8 mouse cellular contexts compared by ENCODE assay signal in the genomic region with DNA sequence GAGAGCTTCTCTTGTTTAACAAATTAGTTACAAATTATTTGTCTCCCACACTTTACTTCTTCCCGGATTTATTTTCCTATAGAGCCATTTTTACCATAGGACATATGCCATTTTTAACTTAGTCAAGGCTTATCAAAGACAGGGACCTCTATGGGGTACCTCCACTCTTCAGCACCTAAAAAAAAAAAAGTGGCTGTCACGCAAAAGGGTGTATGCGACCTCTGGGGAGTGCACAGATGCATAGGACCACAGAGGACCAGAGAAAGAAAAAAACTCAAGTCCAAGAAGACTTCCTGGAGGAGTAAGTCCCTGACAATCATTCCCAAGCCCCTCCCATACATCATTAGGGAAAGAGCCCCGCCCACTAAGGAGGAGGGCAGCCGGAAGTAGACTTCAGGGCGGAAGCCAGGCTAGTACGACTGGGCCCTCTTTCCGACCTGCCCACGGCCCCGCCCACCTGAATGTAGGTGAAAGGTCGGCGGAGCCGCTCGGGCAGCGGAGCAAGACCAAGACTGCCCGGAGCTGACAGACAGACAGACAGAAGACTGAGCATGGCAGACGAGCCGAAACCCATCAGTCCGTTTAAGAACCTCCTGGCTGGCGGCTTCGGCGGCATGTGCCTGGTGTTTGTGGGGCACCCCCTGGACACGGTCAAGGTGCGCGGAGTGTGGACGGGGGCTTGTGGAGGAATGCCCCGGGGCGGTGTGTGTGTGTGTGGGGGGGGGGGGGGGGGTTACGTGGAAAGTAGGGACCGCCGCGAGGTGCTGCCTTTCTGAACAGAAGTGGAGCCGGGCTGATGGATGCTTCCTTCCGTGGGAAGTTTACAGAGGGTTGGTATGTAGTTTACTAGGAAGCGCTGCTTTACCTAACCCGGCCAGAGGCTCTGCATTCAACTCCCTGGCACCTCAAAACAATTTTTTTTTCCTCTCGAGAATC. TPM values are rescaled to one million over a fixed set of nuclear protein-coding genes. Genes with fewer than 3 reads are reported as not detected.
DNase-seq lines count a peak whose midpoint lies in the region; ATAC-seq lines count a peak whose summit lies in the region.

Slc25a20 (plus strand) TSS at position 412 of the 936 bp plus-strand sequence.

- WGBS in intestine, embryonic 14.5 days = 4% methylated on average over 32 of the region's 37 CpGs

- H3K9me3 ChIP-seq in intestine, embryonic 14.5 days (ENCODE audit: control insufficient read depth, low read length) = no peaks in the 10 kb centered on the region

- H3K27ac ChIP-seq in intestine, embryonic 14.5 days (ENCODE audit: low read depth) = no peak within 1 kb of the TSS

- intact Hi-C loops in gastrocnemius, postnatal 14 days (cut with DNase I; ENCODE audit: low total_unique reads) = no loop called here
- intact Hi-C loops in left cerebral cortex, postnatal 14 days (cut with DNase I) = no loop called here

- H3K36me3 ChIP-seq in intestine, embryonic 14.5 days (ENCODE audit: control insufficient read depth, insufficient read depth, low read length) = no peaks in the 10 kb centered on the region

- no peaks in the 10 kb centered on the region for H3K27me3 ChIP-seq in intestine, embryonic 14.5 days (replicated peaks; ENCODE audit: control insufficient read depth, insufficient read depth, low read length)

- peak; percentile 89 for DNase-seq in adipocyte (ENCODE audit: low spot score)
- peak; percentile 93 for DNase-seq in embryo, embryonic 10.5 days (ENCODE audit: low spot score)
- DNase-seq in gastrocnemius, postnatal 14 days = peak; percentile 83
- peak; percentile 88 for DNase-seq in intestine, embryonic 14.5 days (ENCODE audit: low spot score)
- peak; percentile 55 to 61 for DNase-seq in left cerebral cortex, postnatal 14 days (ENCODE audit: low spot score in 2 of 2)
- DNase-seq in mesoderm, embryonic 11.5 days (ENCODE audit: low read depth, low spot score) = peak; percentile 83
- peak; percentile 47 to 62 for DNase-seq in right cerebral cortex, postnatal 36 days (ENCODE audit: low spot score in 2 of 2)
- DNase-seq in yolk sac, embryonic 10.5 days (ENCODE audit: low spot score) = peak; percentile 90

- no peaks in the 10 kb centered on the region; the same call in 1 of the 2 replicates for H3K4me1 ChIP-seq in intestine, embryonic 14.5 days (replicated peaks; ENCODE audit: control insufficient read depth, insufficient read depth, low read length)

- H3K4me2 ChIP-seq in intestine, embryonic 14.5 days (ENCODE audit: low read length) = peak within 1 kb of the TSS; percentile 65

- ATAC-seq in intestine, embryonic 14.5 days (replicated peaks; ENCODE audit: low FRiP score, low TSS enrichment, low read depth) = peak; percentile 94

- H3K4me3 ChIP-seq in intestine, embryonic 14.5 days (ENCODE audit: low read depth, low read length) = peak within 1 kb of the TSS; percentile 80

- peak within 1 kb of the TSS; percentile 63 for H3K9ac ChIP-seq in intestine, embryonic 14.5 days (ENCODE audit: low read length)

RNA-seq across cellular contexts. Expression of gene Slc25a20, which starts in this region (rescaled TPM):
- total RNA-seq in gastrocnemius, postnatal 14 days (2021) = 10 to 100 TPM; 59.0 to 84.8 TPM
- polyA plus RNA-seq in intestine, embryonic 14.5 days (2014; fragmentation: Nextera tagmentation; extraction: Ambion mirVana) = 29.1 and 34.5 TPM in 2 replicates
- 10 to 100 TPM; 14.5 to 15.0 TPM for total RNA-seq in left cerebral cortex, postnatal 14 days (2021)
